Mouse (Mus musculus) stomach, postnatal 0 days (tissue): ENCODE data around the gene Ctsw.

Experiments
- CTCF ChIP-seq: IDR thresholded peaks from 2 replicates; pipeline ENCODE4 v1.5.1; 2016; ENCODE audit warnings: antibody characterized with exemption, low read depth, mild to moderate bottlenecking, moderate library complexity
- EP300 ChIP-seq: optimal IDR thresholded peaks from 2 replicates; pipeline ENCODE3; 2016; ENCODE audit warnings: antibody characterized with exemption

- no peak for TF ChIP-seq CTCF
- TF ChIP-seq EP300, result no peak
Observed at GRCm38 (mm10) chr19:5468374-5468773, at the start of gene Ctsw.
